Mouse (Mus musculus) forebrain, embryonic 12.5 days (tissue): ENCODE data around the gene Phex. TPM values are rescaled to one million over a fixed set of nuclear protein-coding genes. Genes with fewer than 3 reads are reported as not detected.

ENCODE experiments used
- ATAC-seq: fragments of 200-750 bp; cut with Nextera tagmentation; 2 replicates; pipeline ENCODE4 v1.8.0; 2017; ENCODE audit warnings: moderate TSS enrichment; ENCODE audit not compliant: low FRiP score
- H3K27ac ChIP-seq: fragments of 300-500 bp; sonication (generic); 2 replicates; pipeline ENCODE4 v1.5.1; 2016; ENCODE audit warnings: mild to moderate bottlenecking
- H3K27me3 ChIP-seq: fragments of 300-500 bp; sonication (generic); 2 replicates; pipeline ENCODE4 v1.6.1; 2016; ENCODE audit warnings: mild to moderate bottlenecking
- H3K36me3 ChIP-seq: fragments of 300-500 bp; sonication (generic); replicated peaks from 2 replicates; pipeline ENCODE4 v1.6.1; 2016; ENCODE audit warnings: mild to moderate bottlenecking
- H3K4me1 ChIP-seq: fragments of 300-500 bp; sonication (generic); 2 replicates; pipeline ENCODE4 v1.6.1; 2016
- H3K4me2 ChIP-seq: fragments of 300-500 bp; sonication (generic); 2 replicates; pipeline ENCODE4 v1.6.1; 2016; ENCODE audit warnings: mild to moderate bottlenecking, moderate library complexity
- H3K4me3 ChIP-seq: fragments of 300-500 bp; sonication (generic); replicated peaks from 2 replicates; pipeline ENCODE4 v1.5.1; 2016; ENCODE audit warnings: mild to moderate bottlenecking
- H3K9ac ChIP-seq: fragments of 300-500 bp; sonication (generic); 2 replicates; pipeline ENCODE4 v1.6.1; 2016; ENCODE audit warnings: mild to moderate bottlenecking
- H3K9me3 ChIP-seq: fragments of 300-500 bp; sonication (generic); 2 replicates; pipeline ENCODE4 v1.6.1; 2016
- WGBS: fragments of 180-500 bp; shearing (Covaris S2); methylation state at CpG from one replicate; pipeline ENCODE4 v1.1.7; 2016; 5-methylcytosine and 5-hydroxymethylcytosine counted together
- polyA plus RNA-seq: library from polyadenylated mRNA; unstranded; fragments of >200 nt; fragmentation: Nextera tagmentation; extraction: Ambion mirVana; gene quantifications from 2 replicates; pipeline ENCODE4 v1.2.1, GENCODE M21; 2016

Gene Phex
- polyA plus RNA-seq = 0.15 and 0.21 TPM in 2 replicates

DNA sequence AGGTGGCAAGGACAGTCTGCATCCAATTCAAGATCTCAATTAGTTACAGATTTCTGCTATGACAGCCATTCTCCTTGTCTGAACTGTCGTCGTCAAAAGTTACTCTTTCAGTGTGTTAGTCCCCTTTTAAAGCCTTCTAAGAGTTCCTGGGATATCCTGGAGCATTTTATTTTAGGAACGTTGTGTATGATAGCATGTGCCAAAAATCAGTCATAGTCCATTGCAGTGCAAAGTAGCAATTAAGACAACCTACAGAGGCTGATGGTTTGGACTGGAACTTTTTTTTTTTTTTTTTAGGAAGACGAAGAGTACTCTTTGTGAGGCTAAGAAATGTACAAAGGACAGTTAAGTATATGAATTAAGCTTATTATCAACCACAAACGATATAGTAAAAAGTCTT lies at the start of gene Phex:
Phex (minus strand) TSS at position 101 of the 400 bp plus-strand sequence.
- 64% methylated on average over 5 of the region's 5 CpGs for WGBS
- no peak within 1 kb of the TSS for H3K4me3 ChIP-seq
- no peak for ATAC-seq
- H3K27ac ChIP-seq = no peak within 1 kb of the TSS
- no peaks in the 10 kb centered on the region for H3K27me3 ChIP-seq
- H3K4me1 ChIP-seq = no peaks in the 10 kb centered on the region; the same call in 1 of the 2 replicates
- no peak within 1 kb of the TSS for H3K9ac ChIP-seq
- no peaks in the 10 kb centered on the region for H3K36me3 ChIP-seq
- no peak within 1 kb of the TSS for H3K4me2 ChIP-seq
- no peaks in the 10 kb centered on the region for H3K9me3 ChIP-seq

DNA sequence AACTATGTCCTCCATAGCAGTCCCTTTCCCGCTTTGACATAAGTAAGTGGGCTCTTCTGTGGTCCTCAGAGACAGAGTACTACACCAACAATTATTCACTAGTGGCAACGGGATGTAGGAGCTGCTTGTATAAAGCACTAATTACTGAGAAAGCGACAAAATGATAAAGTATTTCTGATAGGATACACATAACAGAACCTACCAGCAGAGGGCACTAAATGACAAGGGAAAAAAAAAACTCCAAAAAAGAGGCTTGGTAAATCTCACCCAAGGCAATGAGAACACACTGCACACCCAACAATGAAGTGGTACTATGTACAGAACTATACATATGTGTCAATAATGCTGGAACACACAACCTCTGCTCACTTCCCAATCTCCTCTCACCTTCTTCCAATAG lies 47.6 kb upstream of the Phex start:
- no peak for ATAC-seq
- no peaks in the 10 kb centered on the region for H3K9me3 ChIP-seq
- no peak overlapping the region for H3K27ac ChIP-seq
- WGBS = 69% methylated on average over 3 of the region's 3 CpGs
- H3K4me1 ChIP-seq = no peaks in the 10 kb centered on the region
- no peak overlapping the region for H3K9ac ChIP-seq
- no peak overlapping the region for H3K4me2 ChIP-seq
- H3K36me3 ChIP-seq = peaks cover 6% of the 10 kb centered on the region; the same call in 1 of the 2 replicates
- no peak overlapping the region for H3K4me3 ChIP-seq
- no peaks in the 10 kb centered on the region for H3K27me3 ChIP-seq

- Histone ChIP-seq H3K4me1 (no peaks in the 10 kb centered on the region), H3K27me3 (no peaks in the 10 kb centered on the region), H3K9ac (no peak overlapping the region), H3K36me3 (peaks cover 6% of the 10 kb centered on the region; the same call in 1 of the 2 replicates), H3K27ac (no peak overlapping the region), H3K4me3 (no peak overlapping the region), H3K4me2 (no peak overlapping the region), H3K9me3 (no peaks in the 10 kb centered on the region)
- 57% methylated on average over 1 of the region's 1 CpGs for WGBS
- no peak for ATAC-seq
These were observed 39.3 kb upstream of the Phex start for GRCm38 (mm10) chrX:157454430-157454829.

DNA sequence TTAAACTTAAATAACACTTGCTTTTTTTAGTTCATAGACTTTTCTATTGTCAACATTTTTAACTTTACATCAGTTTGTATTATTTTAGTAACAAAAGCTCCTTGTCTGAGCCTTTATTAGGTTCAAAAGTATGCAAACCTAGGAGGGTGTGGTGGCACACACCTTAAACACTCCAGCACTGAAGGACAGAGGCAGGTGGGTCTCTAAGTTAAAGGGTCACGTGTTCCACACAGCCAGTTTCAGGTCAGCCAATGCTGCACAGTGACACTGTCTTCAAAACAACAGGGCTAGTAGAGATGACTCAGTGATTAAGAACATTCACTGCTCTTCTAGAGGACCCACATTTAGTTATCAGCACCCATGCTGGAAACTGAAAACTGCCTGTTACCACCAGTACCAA lies 33.9 kb upstream of the Phex start:
- Histone ChIP-seq H3K4me3 (no peak overlapping the region), H3K4me2 (no peak overlapping the region)
- WGBS = 76% methylated on average over 1 of the region's 1 CpGs

GRCm38 (mm10) chrX:157447431-157447830 lies 32.3 kb upstream of the Phex start:
- no peak for ATAC-seq

More for the DNA sequence above, 33.9 kb upstream of the Phex start:
- no peaks in the 10 kb centered on the region for H3K36me3 ChIP-seq
- no peak overlapping the region for H3K9ac ChIP-seq
- no peaks in the 10 kb centered on the region for H3K27me3 ChIP-seq
- H3K27ac ChIP-seq = no peak overlapping the region
- no peaks in the 10 kb centered on the region for H3K4me1 ChIP-seq
- no peak for ATAC-seq
- no peaks in the 10 kb centered on the region for H3K9me3 ChIP-seq

GRCm38 (mm10) chrX:157434768-157435167 lies 19.7 kb upstream of the Phex start:
- Histone ChIP-seq H3K4me1 (no peaks in the 10 kb centered on the region), H3K9me3 (no peaks in the 10 kb centered on the region), H3K4me3 (no peak overlapping the region), H3K9ac (no peak overlapping the region), H3K27me3 (no peaks in the 10 kb centered on the region), H3K4me2 (no peak overlapping the region), H3K36me3 (no peaks in the 10 kb centered on the region), H3K27ac (no peak overlapping the region)
- 53% methylated on average over 1 of the region's 1 CpGs for WGBS
- ATAC-seq = no peak

More at GRCm38 (mm10) chrX:157447431-157447830, 32.3 kb upstream of the Phex start:
- Histone ChIP-seq H3K27me3 (no peaks in the 10 kb centered on the region), H3K9ac (no peak overlapping the region), H3K27ac (no peak overlapping the region), H3K4me3 (no peak overlapping the region), H3K4me1 (no peaks in the 10 kb centered on the region), H3K9me3 (no peaks in the 10 kb centered on the region), H3K4me2 (no peak overlapping the region), H3K36me3 (no peaks in the 10 kb centered on the region; the same call in 1 of the 2 replicates)
- 48% methylated on average over 6 of the region's 6 CpGs for WGBS

GRCm38 (mm10) chrX:157419451-157419850 lies 4.3 kb upstream of the Phex start:
- no peak overlapping the region for H3K27ac ChIP-seq
- no peak for ATAC-seq
- H3K36me3 ChIP-seq = no peaks in the 10 kb centered on the region
- no peak overlapping the region for H3K4me3 ChIP-seq
- H3K4me1 ChIP-seq = no peaks in the 10 kb centered on the region; the same call in 1 of the 2 replicates
- WGBS = 60% methylated on average over 2 of the region's 2 CpGs
- H3K9ac ChIP-seq = no peak overlapping the region
- no peaks in the 10 kb centered on the region for H3K27me3 ChIP-seq
- H3K4me2 ChIP-seq = no peak overlapping the region
- no peaks in the 10 kb centered on the region for H3K9me3 ChIP-seq

- Histone ChIP-seq H3K27me3 (no peaks in the 10 kb centered on the region), H3K27ac (no peak overlapping the region), H3K9ac (no peak overlapping the region), H3K4me1 (no peaks in the 10 kb centered on the region), H3K9me3 (no peaks in the 10 kb centered on the region), H3K36me3 (no peaks in the 10 kb centered on the region), H3K4me3 (no peak overlapping the region), H3K4me2 (no peak overlapping the region)
- 81% methylated on average over 6 of the region's 6 CpGs for WGBS
- no peak for ATAC-seq
These were observed 10.2 kb downstream of the Phex start for GRCm38 (mm10) chrX:157404919-157405318.

GRCm38 (mm10) chrX:157391241-157391640 lies 23.9 kb downstream of the Phex start:
- WGBS = 77% methylated on average over 2 of the region's 2 CpGs
- Histone ChIP-seq H3K4me1 (no peaks in the 10 kb centered on the region), H3K36me3 (no peaks in the 10 kb centered on the region), H3K9me3 (no peaks in the 10 kb centered on the region), H3K27me3 (no peaks in the 10 kb centered on the region), H3K9ac (no peak overlapping the region), H3K27ac (no peak overlapping the region), H3K4me3 (no peak overlapping the region), H3K4me2 (no peak overlapping the region)
- ATAC-seq = no peak

- Histone ChIP-seq H3K4me1 (no peaks in the 10 kb centered on the region), H3K9me3 (no peaks in the 10 kb centered on the region), H3K27me3 (no peaks in the 10 kb centered on the region), H3K27ac (no peak overlapping the region), H3K4me3 (no peak overlapping the region), H3K36me3 (no peaks in the 10 kb centered on the region), H3K4me2 (no peak overlapping the region), H3K9ac (no peak overlapping the region)
- 75% methylated on average over 6 of the region's 6 CpGs for WGBS
- ATAC-seq = no peak
These were observed 25.0 kb downstream of the Phex start for GRCm38 (mm10) chrX:157390102-157390501.

DNA sequence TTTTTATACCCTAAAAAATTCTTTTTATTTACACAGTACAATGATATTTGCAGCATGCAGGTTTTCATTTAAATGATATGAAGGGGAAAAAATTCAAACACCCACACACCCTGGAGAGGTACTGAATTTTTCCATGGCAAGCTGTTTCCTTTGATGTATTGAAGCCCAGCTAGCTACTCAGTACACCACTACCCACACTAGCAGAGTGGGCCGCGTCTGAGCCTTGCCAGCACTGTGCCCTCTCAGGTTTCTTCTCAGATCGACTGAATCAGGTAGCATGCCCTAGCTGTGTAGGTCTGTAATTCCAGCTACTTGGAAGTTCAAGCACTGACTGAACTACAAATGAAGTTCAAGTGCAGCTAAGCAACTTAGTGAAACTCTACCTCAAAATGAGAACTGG lies 26.7 kb downstream of the Phex start:
- no peak overlapping the region for H3K9ac ChIP-seq
- H3K4me2 ChIP-seq = no peak overlapping the region
- ATAC-seq = no peak
- H3K36me3 ChIP-seq = no peaks in the 10 kb centered on the region
- no peaks in the 10 kb centered on the region for H3K9me3 ChIP-seq
- no peak overlapping the region for H3K27ac ChIP-seq
- H3K4me1 ChIP-seq = no peaks in the 10 kb centered on the region
- H3K27me3 ChIP-seq = no peaks in the 10 kb centered on the region
- H3K4me3 ChIP-seq = no peak overlapping the region
- 87% methylated on average over 3 of the region's 3 CpGs for WGBS

GRCm38 (mm10) chrX:157387025-157387424 lies 28.1 kb downstream of the Phex start:
- no peak overlapping the region for H3K4me2 ChIP-seq
- no peak overlapping the region for H3K4me3 ChIP-seq
- no peaks in the 10 kb centered on the region for H3K36me3 ChIP-seq
- H3K27me3 ChIP-seq = no peaks in the 10 kb centered on the region
- ATAC-seq = no peak
- 85% methylated on average over 5 of the region's 5 CpGs for WGBS
- no peaks in the 10 kb centered on the region for H3K9me3 ChIP-seq
- H3K9ac ChIP-seq = no peak overlapping the region
- H3K27ac ChIP-seq = no peak overlapping the region
- no peaks in the 10 kb centered on the region for H3K4me1 ChIP-seq

- Histone ChIP-seq H3K9ac (no peak overlapping the region), H3K4me3 (no peak overlapping the region), H3K4me2 (no peak overlapping the region), H3K27ac (no peak overlapping the region), H3K27me3 (no peaks in the 10 kb centered on the region), H3K9me3 (no peaks in the 10 kb centered on the region), H3K36me3 (no peaks in the 10 kb centered on the region), H3K4me1 (no peaks in the 10 kb centered on the region)
- ATAC-seq = no peak
- 64% methylated on average over 10 of the region's 10 CpGs for WGBS
These were observed 36.3 kb downstream of the Phex start for GRCm38 (mm10) chrX:157378822-157379221.
